Mouse (Mus musculus): ENCODE results near the gene 1700061G19Rik.

DNA sequence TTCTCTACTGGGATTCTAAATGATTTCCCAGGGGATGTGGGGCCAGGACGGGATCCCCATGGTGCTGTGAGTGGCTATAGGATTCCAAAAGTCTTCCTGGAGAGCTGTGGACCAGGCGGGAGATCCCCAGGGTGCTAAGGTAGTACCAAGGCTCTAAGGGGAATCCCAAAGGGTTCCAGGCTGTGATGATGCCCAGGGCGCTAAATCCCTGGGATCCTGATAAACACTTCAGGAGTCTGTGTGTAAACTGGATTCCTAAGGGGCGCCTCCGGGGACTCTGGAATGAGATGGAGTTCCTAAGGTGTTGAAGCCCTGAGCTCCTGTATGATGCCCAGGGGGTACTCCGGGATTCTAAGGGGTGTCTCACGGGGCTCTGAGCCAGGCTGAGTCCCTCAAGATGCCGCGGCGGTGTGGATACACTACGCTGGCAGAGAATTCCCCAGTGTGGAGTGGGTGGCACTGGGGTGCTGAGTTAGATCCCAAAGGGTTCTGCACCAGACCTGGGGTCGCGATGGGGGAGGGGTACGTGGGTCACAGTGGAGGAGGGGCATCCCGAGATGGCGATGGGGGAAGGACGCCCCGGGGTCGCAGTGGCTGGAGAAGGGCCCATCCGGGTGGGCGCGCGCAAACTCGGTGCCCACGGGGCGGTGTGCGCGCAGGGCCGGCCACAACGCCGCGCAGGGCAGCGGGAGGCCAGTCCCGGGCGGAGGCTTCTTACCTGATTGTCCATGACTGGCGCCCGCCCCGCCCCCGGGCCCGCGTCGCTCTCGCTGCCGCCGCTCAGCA, 59.5 kb downstream of the 1700061G19Rik start:
- TF ChIP-seq POLR2A (IDR thresholded peaks at IDR 0.05; ENCODE audit: control insufficient read depth in 1 of 2, insufficient read depth in 1 of 2, low read depth in 1 of 2, low read length in 2 of 2, poor library complexity in 1 of 2) (no peak), UBTF (IDR thresholded peaks at IDR 0.05; ENCODE audit: borderline replicate concordance, insufficient read depth, low read depth, low read length) (no peak), HCFC1 (IDR thresholded peaks at IDR 0.05; ENCODE audit: low read depth, low read length) (no peak), CTCF (IDR thresholded peaks at IDR 0.05 in 2 of 3, conservative IDR thresholded peaks at IDR 0.05 in 1 of 3; ENCODE audit: control insufficient read depth in 1 of 3, insufficient read depth in 1 of 3, low read depth in 2 of 3, low read length in 3 of 3, poor library complexity in 1 of 3, severe bottlenecking in 1 of 3) (no peak)

All from MEL (cell line).